1 mouse cellular context compared by ENCODE assay signal in the genomic region with DNA sequence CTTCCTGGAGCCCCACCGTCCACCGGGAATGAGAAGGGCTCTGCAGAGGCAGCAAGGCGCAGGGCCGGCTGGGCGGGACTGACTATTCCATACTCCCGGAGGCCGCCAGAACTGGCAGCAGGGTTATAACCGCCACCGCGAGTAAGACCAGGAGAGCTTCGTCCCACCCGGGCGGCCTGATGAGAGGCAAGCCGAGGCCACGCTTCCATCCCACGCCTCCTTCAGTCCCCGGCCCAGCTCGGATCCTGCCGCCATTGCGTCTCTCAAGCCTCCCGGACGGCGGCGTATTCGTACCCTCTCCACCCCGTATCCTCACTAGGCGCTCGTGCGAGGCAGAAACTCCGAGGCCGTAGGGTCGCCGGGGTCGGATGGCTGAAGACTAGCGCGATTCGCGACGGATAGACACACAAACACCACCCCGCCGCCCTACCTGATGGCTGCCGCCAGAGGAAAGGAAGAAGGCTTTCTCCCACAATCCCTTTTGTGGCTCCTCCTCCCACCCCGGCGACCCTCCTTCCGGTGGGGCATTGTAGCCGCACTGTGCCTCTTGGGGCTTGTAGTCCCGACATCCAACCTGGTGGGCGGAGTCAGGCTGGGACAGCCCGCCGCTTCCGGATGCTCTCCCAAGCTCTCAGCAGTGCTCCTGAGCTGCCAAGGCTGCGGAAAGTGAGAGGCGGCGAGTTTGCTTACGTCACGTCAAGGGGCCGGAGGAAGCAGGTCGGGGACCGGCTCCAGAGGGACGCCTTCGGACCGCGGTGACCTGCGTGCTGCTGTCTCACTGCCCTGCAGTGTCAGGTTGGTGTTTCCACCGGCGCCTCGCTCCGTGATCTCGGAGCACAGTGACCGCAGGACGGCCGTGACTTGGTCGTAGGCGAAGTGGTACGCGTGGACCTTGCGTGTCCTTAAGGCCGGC.
TF ChIP-seq lines count a peak whose summit lies in the region.

A gene (plus strand): TSS at position 608 of the 913 bp plus-strand sequence.
A gene (minus strand): TSS at position 863 of the 913 bp plus-strand sequence.

TF ChIP-seq in CH12.LX, 34 proteins besides CTCF, POLR2A, EP300 and RAD21 (continued from another document):
- no peak for TF ChIP-seq JUND (conservative IDR thresholded peaks at IDR 0.05; ENCODE audit: low read depth, low read length)
- TF ChIP-seq MYC (IDR thresholded peaks at IDR 0.05; ENCODE audit: low read depth, low read length) = peak; percentile 88
- 0 out of 2 replicates have a peak, but pooled peaks have one; percentile 11 for TF ChIP-seq ETS1 (conservative IDR thresholded peaks at IDR 0.05; ENCODE audit: low read depth, low read length)
- TF ChIP-seq JUN (IDR thresholded peaks at IDR 0.05; ENCODE audit: insufficient read depth, low read depth, low read length) = no peak
- TF ChIP-seq SMC3 (IDR thresholded peaks at IDR 0.05; ENCODE audit: low read depth, low read length) = no peak
- peak; percentile 94 for TF ChIP-seq HCFC1 (IDR thresholded peaks at IDR 0.05; ENCODE audit: low read depth, low read length)
- TF ChIP-seq KAT2A (IDR thresholded peaks at IDR 0.05; ENCODE audit: insufficient replicate concordance, low read length) = peak; percentile 94
- peak; percentile 47; the same call in 1 of the 2 replicates for TF ChIP-seq NRF1 (IDR thresholded peaks at IDR 0.05; ENCODE audit: low read depth, low read length)
- peak; percentile 90 for TF ChIP-seq TBP (conservative IDR thresholded peaks at IDR 0.05; ENCODE audit: low read depth, low read length)
- peak; percentile 61; the same call in 1 of the 2 replicates for TF ChIP-seq GABPA (IDR thresholded peaks at IDR 0.05; ENCODE audit: insufficient replicate concordance, low read depth, low read length)
- TF ChIP-seq POLR2AphosphoS2 (IDR thresholded peaks at IDR 0.05; ENCODE audit: low read depth, low read length) = peak; percentile 82
- 0 out of 2 replicates have a peak, but pooled peaks have one; percentile 35 for TF ChIP-seq UBTF (IDR thresholded peaks at IDR 0.05; ENCODE audit: low read depth, low read length)
- TF ChIP-seq NELFE (IDR thresholded peaks at IDR 0.05; ENCODE audit: low read depth, low read length) = peak; percentile 94
- peak; percentile 94 for TF ChIP-seq ELF1 (IDR thresholded peaks at IDR 0.05; ENCODE audit: low read depth, low read length)
- peak; percentile 88; the same call in 1 of the 2 replicates for TF ChIP-seq ZMIZ1 (IDR thresholded peaks at IDR 0.05; ENCODE audit: low read depth, low read length)
- TF ChIP-seq ZC3H11A (IDR thresholded peaks at IDR 0.05; ENCODE audit: low read depth, low read length) = no peak
- peak; percentile 93 for TF ChIP-seq TCF12 (IDR thresholded peaks at IDR 0.05; ENCODE audit: low read depth, low read length)
- TF ChIP-seq MAZ (IDR thresholded peaks at IDR 0.05; ENCODE audit: low read depth, low read length) = peak; percentile 69; the same call in 1 of the 2 replicates
- no peak for TF ChIP-seq BHLHE40 (IDR thresholded peaks at IDR 0.05; ENCODE audit: low read depth, low read length)
TF ChIP-seq in CH12.LX: peak in this region for 17.
